Mouse (Mus musculus): ENCODE results near the gene Dhrs2. TPM values are rescaled to one million over a fixed set of nuclear protein-coding genes. Genes with fewer than 3 reads are reported as not detected.

The Dhrs2 gene
- total RNA-seq, 2 experiments from 2014 or later, result 0.16 TPM; not detected in 1

DNA sequence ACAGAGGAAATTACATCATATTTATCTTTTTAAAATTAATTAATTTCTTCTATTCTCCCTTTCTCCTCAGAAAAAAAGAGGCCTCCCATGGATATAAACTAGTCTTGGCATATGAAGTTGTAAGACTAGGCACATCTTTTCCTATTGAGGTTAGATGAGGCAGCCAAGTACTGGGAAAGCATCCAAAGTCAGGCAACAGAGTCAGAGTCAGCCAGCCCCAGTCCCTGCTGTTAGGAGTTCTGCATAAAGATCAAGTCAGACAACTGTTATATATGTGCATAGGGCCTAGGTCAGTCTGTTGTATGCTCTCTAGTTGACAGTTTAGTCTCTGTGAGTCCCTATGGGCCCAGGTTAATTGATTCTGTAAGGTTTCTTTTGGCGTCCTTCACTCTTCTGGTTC, 20.9 kb downstream of the Dhrs2 start:
- intact Hi-C loops (cut with DNase I; ENCODE audit: low total_unique reads), result no loop called here
- no peak for DNase-seq

- intact Hi-C loops (cut with DNase I; ENCODE audit: low total_unique reads), result no loop called here
- no peak for DNase-seq
These were observed 25.4 kb downstream of the Dhrs2 start for GRCm38 (mm10) chr14:55247181-55247580.

DNA sequence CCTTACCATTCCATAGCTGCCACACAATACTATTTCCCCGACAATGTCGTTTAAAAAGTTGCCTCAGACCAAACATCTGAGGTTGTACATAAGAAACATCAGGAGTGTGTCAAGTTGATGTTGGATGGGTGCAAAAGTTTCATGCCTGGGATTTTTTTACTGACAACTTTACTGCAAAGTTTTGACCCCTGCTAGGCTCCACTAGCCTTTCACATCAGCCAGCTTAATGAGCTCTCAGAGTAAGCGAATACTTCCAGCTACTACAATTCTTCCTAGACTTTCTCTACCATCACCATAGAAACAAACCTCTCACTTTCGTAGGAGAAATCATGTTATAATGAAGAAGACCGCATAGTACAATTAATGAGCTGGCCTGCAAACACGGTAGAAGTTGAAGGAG, 26.5 kb downstream of the Dhrs2 start:
- intact Hi-C loops (cut with DNase I; ENCODE audit: low total_unique reads), result no loop called here
- DNase-seq, result no peak

DNA sequence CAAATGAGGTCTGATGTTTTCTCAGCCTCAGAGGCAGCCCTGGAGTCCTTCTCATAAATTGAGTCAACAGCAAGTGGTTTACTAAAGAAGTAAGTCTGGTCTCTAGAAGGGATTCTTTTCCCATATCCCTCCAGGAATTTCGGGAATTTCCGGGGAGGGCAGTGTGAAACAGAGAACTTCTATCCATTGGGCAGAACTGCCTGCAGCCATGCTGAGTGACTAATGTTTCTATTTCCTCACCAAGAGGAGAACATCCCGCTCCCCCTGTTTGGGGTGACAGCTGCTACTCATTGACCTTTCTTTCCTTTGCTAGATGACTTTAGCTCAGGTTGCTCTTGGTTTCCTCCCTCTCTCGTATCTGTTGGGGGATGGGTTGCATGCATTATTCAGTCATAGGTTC, 31.8 kb downstream of the Dhrs2 start:
- no peak for DNase-seq
- intact Hi-C loops (cut with DNase I; ENCODE audit: low total_unique reads), result no loop called here

GRCm38 (mm10) chr14:55255443-55255842, 33.6 kb downstream of the Dhrs2 start:
- no peak for DNase-seq
- intact Hi-C loops (cut with DNase I; ENCODE audit: low total_unique reads), result no loop called here

DNA sequence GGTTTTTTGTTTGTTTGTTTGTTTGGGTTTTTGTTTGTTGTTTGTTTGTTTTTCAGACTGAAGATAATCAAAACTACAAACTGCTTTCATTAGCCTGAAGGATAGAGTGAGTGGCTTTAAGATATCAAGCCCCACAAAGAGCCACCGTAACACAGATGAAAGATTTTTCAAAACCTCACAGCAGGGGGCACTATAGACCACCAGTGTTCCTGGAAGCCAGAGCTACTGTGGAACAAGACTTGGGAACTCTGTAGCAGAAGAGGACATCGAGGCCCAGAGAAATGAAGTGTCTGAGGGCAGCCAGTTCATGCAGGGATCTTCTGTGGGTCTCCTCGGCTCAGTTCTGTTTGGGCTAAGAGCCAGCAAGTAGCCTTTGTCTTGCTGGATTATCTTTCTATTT, 49.4 kb downstream of the Dhrs2 start:
- intact Hi-C loops (cut with DNase I; ENCODE audit: low total_unique reads), result loop anchor here (5.0 kb wide), 1 partner anchor 166 kb away; no protein-coding TSS in a partner anchor
- DNase-seq, result peak; percentile 9

GRCm38 (mm10) chr14:55273023-55273422, 51.2 kb downstream of the Dhrs2 start:
- intact Hi-C loops (cut with DNase I; ENCODE audit: low total_unique reads), result loop anchor here (5.0 kb wide), 1 partner anchor 164 kb away; no protein-coding TSS in a partner anchor

DNA sequence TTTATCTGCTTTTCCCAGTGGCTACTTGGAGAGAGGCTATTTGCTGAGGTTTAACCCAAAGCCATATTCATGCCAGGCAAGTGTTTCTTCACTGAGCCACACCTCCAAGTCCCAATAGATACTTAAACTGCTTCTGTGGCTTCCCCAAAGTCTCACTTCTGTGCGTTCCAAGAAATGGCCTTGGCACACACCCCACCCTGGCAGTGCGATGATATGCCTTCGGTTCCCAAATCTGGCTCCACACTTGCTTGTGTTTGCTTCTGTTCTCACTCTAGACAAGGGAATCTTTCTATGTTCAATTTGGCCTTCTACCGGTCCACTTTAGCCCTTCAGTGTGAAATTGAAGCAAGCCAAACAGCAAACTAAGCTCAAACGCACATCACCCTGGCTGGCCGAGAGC, 53.0 kb downstream of the Dhrs2 start:
- intact Hi-C loops (cut with DNase I; ENCODE audit: low total_unique reads), result loop anchor here (5.0 kb wide), 1 partner anchor 162 kb away; no protein-coding TSS in a partner anchor
- DNase-seq, result no peak

More at GRCm38 (mm10) chr14:55273023-55273422, 51.2 kb downstream of the Dhrs2 start:
- no peak for DNase-seq

GRCm38 (mm10) chr14:55279322-55280069, 57.7 kb downstream of the Dhrs2 start:
- DNase-seq, result no peak
- intact Hi-C loops (cut with DNase I; ENCODE audit: low total_unique reads), result no loop called here

Other genes starting within 250 kb of the Dhrs2 start
- not detected for gene Gm17428, start 245.1 kb upstream of the Dhrs2 start, total RNA-seq (2021)
- gene Myh7, start 227.4 kb upstream of the Dhrs2 start, total RNA-seq (2021), result 1,000 to 10,000 TPM in 1 of 2 experiments, 100 to 1,000 TPM in 1; 602 to 1,083 TPM
- 10 to 100 TPM; 17.8 to 19.0 TPM for gene Ngdn, start 206.6 kb upstream of the Dhrs2 start, total RNA-seq (2021)
- 1 to 10 TPM; 2.6 to 3.1 TPM for gene Zfhx2, start 129.7 kb upstream of the Dhrs2 start, total RNA-seq (2021)
- 10 to 100 TPM; 11.1 to 12.3 TPM for gene Thtpa, start 127.2 kb upstream of the Dhrs2 start, total RNA-seq (2021)
- 1 to 10 TPM; 4.1 to 7.0 TPM for gene Ap1g2, start 115.4 kb upstream of the Dhrs2 start, total RNA-seq (2021)
- gene Jph4, start 105.1 kb upstream of the Dhrs2 start, total RNA-seq (2021), result under 1 TPM; 0.42 to 0.62 TPM